Mouse (Mus musculus): ENCODE data around the gene Cc2d2b. TPM values are rescaled to one million over a fixed set of nuclear protein-coding genes. Genes with fewer than 3 reads are reported as not detected.
A peak's percentile ranks its signal among the peaks of the same experiment; 100 is the strongest.

Gene Cc2d2b
- polyA plus RNA-seq, 1 experiment from 2014 or later: 0.72 TPM

GRCm38 (mm10) chr19:40769341-40769770 is 20.8 kb downstream of the Cc2d2b start:
- 13% methylated on average over 7 of the region's 7 CpGs for WGBS (ENCODE audit: insufficient replicate concordance)

GRCm38 (mm10) chr19:40788004-40788714 is 39.6 kb downstream of the Cc2d2b start:
- no peaks in the 10 kb centered on the region for H3K36me3 ChIP-seq (ENCODE audit: control insufficient read depth, insufficient read depth)
- 54% methylated on average over 15 of the region's 15 CpGs for WGBS (ENCODE audit: insufficient replicate concordance)
- ATAC-seq (ENCODE audit: low read depth): no peak

More at GRCm38 (mm10) chr19:40769341-40769770, 20.8 kb downstream of the Cc2d2b start:
- peak overlapping the region; percentile 44 for H3K4me3 ChIP-seq (ENCODE audit: low read depth, low read length)
- no peaks in the 10 kb centered on the region for H3K36me3 ChIP-seq (ENCODE audit: control insufficient read depth, insufficient read depth)
- H3K4me1 ChIP-seq (ENCODE audit: control insufficient read depth, low read depth, low read length): peaks cover 11% of the 10 kb centered on the region
- no peaks in the 10 kb centered on the region for H3K9me3 ChIP-seq (replicated peaks; ENCODE audit: control insufficient read depth, low read length)
- H3K27ac ChIP-seq (ENCODE audit: low read length): peak overlapping the region; percentile 89
- H3K4me2 ChIP-seq (ENCODE audit: low read depth, low read length): peak overlapping the region; percentile 52
- ATAC-seq (ENCODE audit: low read depth): peak; percentile 93
- H3K27me3 ChIP-seq (ENCODE audit: control insufficient read depth, insufficient read depth, low read depth, low read length): no peaks in the 10 kb centered on the region
- H3K9ac ChIP-seq (ENCODE audit: low read depth, low read length): peak overlapping the region; percentile 46

GRCm38 (mm10) chr19:40788715-40789084 is 40.1 kb downstream of the Cc2d2b start:
- Histone ChIP-seq H3K36me3 (ENCODE audit: control insufficient read depth, insufficient read depth) (no peaks in the 10 kb centered on the region), H3K9me3 (replicated peaks; ENCODE audit: control insufficient read depth, low read length) (no peaks in the 10 kb centered on the region), H3K4me2 (ENCODE audit: low read depth, low read length) (no peak overlapping the region), H3K4me1 (ENCODE audit: control insufficient read depth, low read depth, low read length) (no peaks in the 10 kb centered on the region), H3K27ac (ENCODE audit: low read length) (no peak overlapping the region), H3K9ac (ENCODE audit: low read depth, low read length) (no peak overlapping the region), H3K27me3 (ENCODE audit: control insufficient read depth, insufficient read depth, low read depth, low read length) (no peaks in the 10 kb centered on the region), H3K4me3 (ENCODE audit: low read depth, low read length) (no peak overlapping the region)
- 68% methylated on average over 2 of the region's 2 CpGs for WGBS (ENCODE audit: insufficient replicate concordance)
- ATAC-seq (ENCODE audit: low read depth): no peak

More at GRCm38 (mm10) chr19:40788004-40788714, 39.6 kb downstream of the Cc2d2b start:
- Histone ChIP-seq H3K27me3 (ENCODE audit: control insufficient read depth, insufficient read depth, low read depth, low read length) (no peaks in the 10 kb centered on the region), H3K4me3 (ENCODE audit: low read depth, low read length) (no peak overlapping the region), H3K9ac (ENCODE audit: low read depth, low read length) (no peak overlapping the region), H3K4me2 (ENCODE audit: low read depth, low read length) (no peak overlapping the region), H3K4me1 (ENCODE audit: control insufficient read depth, low read depth, low read length) (no peaks in the 10 kb centered on the region), H3K27ac (ENCODE audit: low read length) (no peak overlapping the region), H3K9me3 (replicated peaks; ENCODE audit: control insufficient read depth, low read length) (no peaks in the 10 kb centered on the region)

GRCm38 (mm10) chr19:40805176-40805737 is 56.7 kb downstream of the Cc2d2b start:
- Histone ChIP-seq H3K4me3 (ENCODE audit: low read depth, low read length) (no peak overlapping the region), H3K4me1 (ENCODE audit: control insufficient read depth, low read depth, low read length) (peaks cover 4% of the 10 kb centered on the region; the same call in 1 of the 2 replicates), H3K9me3 (replicated peaks; ENCODE audit: control insufficient read depth, low read length) (no peaks in the 10 kb centered on the region), H3K9ac (ENCODE audit: low read depth, low read length) (no peak overlapping the region), H3K27ac (ENCODE audit: low read length) (no peak overlapping the region), H3K4me2 (ENCODE audit: low read depth, low read length) (no peak overlapping the region), H3K27me3 (ENCODE audit: control insufficient read depth, insufficient read depth, low read depth, low read length) (no peaks in the 10 kb centered on the region), H3K36me3 (ENCODE audit: control insufficient read depth, insufficient read depth) (no peaks in the 10 kb centered on the region)
- peak; percentile 56 for ATAC-seq (ENCODE audit: low read depth)
- 54% methylated on average over 7 of the region's 7 CpGs for WGBS (ENCODE audit: insufficient replicate concordance)

GRCm38 (mm10) chr19:40809858-40810257 is 61.3 kb downstream of the Cc2d2b start:
- no peaks in the 10 kb centered on the region for H3K27me3 ChIP-seq (ENCODE audit: control insufficient read depth, insufficient read depth, low read depth, low read length)
- 52% methylated on average over 7 of the region's 7 CpGs for whole genome bisulfite sequencing (ENCODE audit: insufficient replicate concordance)
- no peak overlapping the region for H3K4me2 ChIP-seq (ENCODE audit: low read depth, low read length)
- no peaks in the 10 kb centered on the region for H3K36me3 ChIP-seq (ENCODE audit: control insufficient read depth, insufficient read depth)
- no peak overlapping the region for H3K4me3 ChIP-seq (ENCODE audit: low read depth, low read length)
- H3K9me3 ChIP-seq (replicated peaks; ENCODE audit: control insufficient read depth, low read length): no peaks in the 10 kb centered on the region
- no peak for ATAC-seq (ENCODE audit: low read depth)
- H3K27ac ChIP-seq (ENCODE audit: low read length): no peak overlapping the region
- H3K9ac ChIP-seq (ENCODE audit: low read depth, low read length): no peak overlapping the region
- peaks cover 29% of the 10 kb centered on the region for H3K4me1 ChIP-seq (ENCODE audit: control insufficient read depth, low read depth, low read length)

GRCm38 (mm10) chr19:40811840-40812239 is 63.3 kb downstream of the Cc2d2b start:
- H3K27me3 ChIP-seq (ENCODE audit: control insufficient read depth, insufficient read depth, low read depth, low read length): no peaks in the 10 kb centered on the region
- no peak overlapping the region for H3K4me3 ChIP-seq (ENCODE audit: low read depth, low read length)

GRCm38 (mm10) chr19:40812778-40813177 is 64.2 kb downstream of the Cc2d2b start:
- H3K4me2 ChIP-seq (ENCODE audit: low read depth, low read length): peak overlapping the region; percentile 62
- peak overlapping the region; percentile 38 for H3K4me3 ChIP-seq (ENCODE audit: low read depth, low read length)
- H3K4me1 ChIP-seq (ENCODE audit: control insufficient read depth, low read depth, low read length): peaks cover 28% of the 10 kb centered on the region
- H3K27me3 ChIP-seq (ENCODE audit: control insufficient read depth, insufficient read depth, low read depth, low read length): no peaks in the 10 kb centered on the region
- H3K27ac ChIP-seq (ENCODE audit: low read length): peak overlapping the region; percentile 94
- no peaks in the 10 kb centered on the region for H3K9me3 ChIP-seq (replicated peaks; ENCODE audit: control insufficient read depth, low read length)
- no peaks in the 10 kb centered on the region for H3K36me3 ChIP-seq (ENCODE audit: control insufficient read depth, insufficient read depth)
- ATAC-seq (ENCODE audit: low read depth): peak; percentile 54
- 17% methylated on average over 3 of the region's 3 CpGs for WGBS (ENCODE audit: insufficient replicate concordance)
- H3K9ac ChIP-seq (ENCODE audit: low read depth, low read length): peak overlapping the region; percentile 48

More at GRCm38 (mm10) chr19:40811840-40812239, 63.3 kb downstream of the Cc2d2b start:
- 68% methylated on average over 4 of the region's 4 CpGs for WGBS (ENCODE audit: insufficient replicate concordance)
- ATAC-seq (ENCODE audit: low read depth): no peak
- peaks cover 26% of the 10 kb centered on the region for H3K4me1 ChIP-seq (ENCODE audit: control insufficient read depth, low read depth, low read length)
- H3K9me3 ChIP-seq (replicated peaks; ENCODE audit: control insufficient read depth, low read length): no peaks in the 10 kb centered on the region
- peak overlapping the region; percentile 94 for H3K27ac ChIP-seq (ENCODE audit: low read length)
- no peaks in the 10 kb centered on the region for H3K36me3 ChIP-seq (ENCODE audit: control insufficient read depth, insufficient read depth)
- no peak overlapping the region for H3K4me2 ChIP-seq (ENCODE audit: low read depth, low read length)
- no peak overlapping the region; the same call in 1 of the 2 replicates for H3K9ac ChIP-seq (ENCODE audit: low read depth, low read length)

GRCm38 (mm10) chr19:40813385-40813784 is 64.8 kb downstream of the Cc2d2b start:
- peak; percentile 98 for ATAC-seq (ENCODE audit: low read depth)
- no peaks in the 10 kb centered on the region for H3K9me3 ChIP-seq (replicated peaks; ENCODE audit: control insufficient read depth, low read length)
- H3K27ac ChIP-seq (ENCODE audit: low read length): peak overlapping the region; percentile 94
- no peaks in the 10 kb centered on the region for H3K36me3 ChIP-seq (ENCODE audit: control insufficient read depth, insufficient read depth)
- H3K4me2 ChIP-seq (ENCODE audit: low read depth, low read length): peak overlapping the region; percentile 62
- 18% methylated on average over 14 of the region's 14 CpGs for WGBS (ENCODE audit: insufficient replicate concordance)
- no peaks in the 10 kb centered on the region for H3K27me3 ChIP-seq (ENCODE audit: control insufficient read depth, insufficient read depth, low read depth, low read length)
- peak overlapping the region; percentile 38 for H3K4me3 ChIP-seq (ENCODE audit: low read depth, low read length)
- peak overlapping the region; percentile 54 for H3K9ac ChIP-seq (ENCODE audit: low read depth, low read length)
- peaks cover 34% of the 10 kb centered on the region for H3K4me1 ChIP-seq (ENCODE audit: control insufficient read depth, low read depth, low read length)

GRCm38 (mm10) chr19:40815645-40816183 is 67.2 kb downstream of the Cc2d2b start:
- no peaks in the 10 kb centered on the region for H3K36me3 ChIP-seq (ENCODE audit: control insufficient read depth, insufficient read depth)
- no peak for ATAC-seq (ENCODE audit: low read depth)
- H3K9me3 ChIP-seq (replicated peaks; ENCODE audit: control insufficient read depth, low read length): no peaks in the 10 kb centered on the region
- no peak overlapping the region for H3K4me3 ChIP-seq (ENCODE audit: low read depth, low read length)
- no peaks in the 10 kb centered on the region for H3K27me3 ChIP-seq (ENCODE audit: control insufficient read depth, insufficient read depth, low read depth, low read length)
- no peak overlapping the region for H3K4me2 ChIP-seq (ENCODE audit: low read depth, low read length)
- 81% methylated on average over 7 of the region's 7 CpGs for WGBS (ENCODE audit: insufficient replicate concordance)
- H3K27ac ChIP-seq (ENCODE audit: low read length): no peak overlapping the region
- H3K4me1 ChIP-seq (ENCODE audit: control insufficient read depth, low read depth, low read length): peaks cover 46% of the 10 kb centered on the region
- no peak overlapping the region for H3K9ac ChIP-seq (ENCODE audit: low read depth, low read length)

All from liver, embryonic 16.5 days (tissue).